Mouse (Mus musculus): ENCODE data around the gene Arl6ip4. TPM values are rescaled to one million over a fixed set of nuclear protein-coding genes. Genes with fewer than 3 reads are reported as not detected.

Gene Arl6ip4
- total and polyA plus RNA-seq, 3 experiments = 17.5 to 41.5 (median 34.2) TPM

GRCm38 (mm10) chr5:124159453-124159852 lies 43.6 kb downstream of the Arl6ip4 start:
- Histone ChIP-seq H3K4me3 (no peak overlapping the region), H3K4me1 (ENCODE audit: control insufficient read depth, insufficient read depth, low read length) (peaks cover 7% of the 10 kb centered on the region), H3K79me2 (replicated peaks; ENCODE audit: control insufficient read depth, insufficient read depth, low read length) (peaks cover 1% of the 10 kb centered on the region; the same call in 1 of the 2 replicates), H3K36me3 (ENCODE audit: control insufficient read depth, insufficient read depth, low read length) (no peaks in the 10 kb centered on the region), H3K27ac (no peak overlapping the region; the same call in 1 of the 2 replicates), H3K9ac (ENCODE audit: low read depth, low read length) (no peak overlapping the region), H3K27me3 (ENCODE audit: control insufficient read depth, insufficient read depth, low read length) (no peaks in the 10 kb centered on the region)
- DNase-seq = no peak
- TF ChIP-seq EP300 (IDR thresholded peaks at IDR 0.05; ENCODE audit: insufficient read depth, low read depth, low read length) (no peak), CTCF (IDR thresholded peaks at IDR 0.05) (no peak), POLR2A (IDR thresholded peaks at IDR 0.05; ENCODE audit: insufficient read depth, low read depth, low read length) (no peak)
- 65% methylated on average over 7 of the region's 7 CpGs for WGBS
- intact Hi-C loops (cut with DNase I) = no loop called here

DNA sequence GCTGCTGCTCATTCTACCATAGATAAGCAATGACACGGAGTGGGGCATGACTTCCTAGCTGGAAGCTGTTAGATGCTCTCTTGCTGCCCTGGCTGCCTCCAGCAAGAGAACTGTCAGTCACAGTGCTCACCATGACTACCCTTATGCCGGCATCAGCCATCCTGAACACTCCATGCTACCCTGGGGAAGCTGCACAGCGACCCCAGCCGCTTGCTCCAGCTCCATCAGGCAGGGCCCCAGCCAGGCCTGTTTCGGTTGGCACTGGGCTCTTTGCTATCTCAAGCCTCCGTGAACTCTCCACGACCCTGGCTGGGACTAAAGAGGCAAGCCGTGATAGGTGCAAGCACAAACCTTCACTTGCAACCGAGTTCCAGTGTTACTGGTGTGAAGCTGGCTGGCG lies 45.9 kb downstream of the Arl6ip4 start:
- H3K79me2 ChIP-seq (replicated peaks; ENCODE audit: control insufficient read depth, insufficient read depth, low read length) = peaks cover 1% of the 10 kb centered on the region; the same call in 1 of the 2 replicates
- 42% methylated on average over 10 of the region's 10 CpGs for WGBS
- H3K4me1 ChIP-seq (ENCODE audit: control insufficient read depth, insufficient read depth, low read length) = peaks cover 21% of the 10 kb centered on the region
- no peaks in the 10 kb centered on the region for H3K27me3 ChIP-seq (ENCODE audit: control insufficient read depth, insufficient read depth, low read length)
- no peaks in the 10 kb centered on the region for H3K36me3 ChIP-seq (ENCODE audit: control insufficient read depth, insufficient read depth, low read length)
- H3K9ac ChIP-seq (ENCODE audit: low read depth, low read length) = no peak overlapping the region
- TF ChIP-seq POLR2A (IDR thresholded peaks at IDR 0.05; ENCODE audit: insufficient read depth, low read depth, low read length) = no peak
- no peak for TF ChIP-seq CTCF (IDR thresholded peaks at IDR 0.05)
- no peak for TF ChIP-seq EP300 (IDR thresholded peaks at IDR 0.05; ENCODE audit: insufficient read depth, low read depth, low read length)
- DNase-seq = no peak
- peak overlapping the region; percentile 16; the same call in 1 of the 2 replicates for H3K27ac ChIP-seq
- no peak overlapping the region for H3K4me3 ChIP-seq
- intact Hi-C loops (cut with DNase I) = loop anchor here (1.0 to 2.0 kb wide), 4 partner anchors 87 to 137 kb away; partner anchors contain the start of gene Pitpnm2

DNA sequence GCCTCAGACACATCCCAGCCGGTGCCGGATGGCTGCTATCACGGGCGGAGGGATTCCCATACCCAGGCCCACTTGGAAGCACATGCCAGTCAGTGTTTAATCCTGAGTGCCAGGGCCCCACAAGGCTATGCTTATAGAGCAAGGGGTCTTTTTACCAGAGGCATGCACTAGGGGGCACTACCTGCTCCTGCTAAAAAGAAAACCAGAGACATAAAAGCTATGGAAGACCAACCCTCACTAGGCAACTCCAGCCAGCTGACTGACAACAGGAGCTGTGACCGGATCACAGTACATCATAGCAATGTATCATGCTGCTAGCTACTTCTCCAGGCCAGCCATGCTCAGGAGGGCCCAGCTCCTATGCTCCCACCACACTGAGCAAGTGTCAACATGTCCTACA lies 46.7 kb downstream of the Arl6ip4 start:
- intact Hi-C loops (cut with DNase I) = loop anchor here (1.0 to 2.0 kb wide), 4 partner anchors 86 to 137 kb away; partner anchors contain the start of gene Pitpnm2
- H3K9ac ChIP-seq (ENCODE audit: low read depth, low read length) = no peak overlapping the region

DNA sequence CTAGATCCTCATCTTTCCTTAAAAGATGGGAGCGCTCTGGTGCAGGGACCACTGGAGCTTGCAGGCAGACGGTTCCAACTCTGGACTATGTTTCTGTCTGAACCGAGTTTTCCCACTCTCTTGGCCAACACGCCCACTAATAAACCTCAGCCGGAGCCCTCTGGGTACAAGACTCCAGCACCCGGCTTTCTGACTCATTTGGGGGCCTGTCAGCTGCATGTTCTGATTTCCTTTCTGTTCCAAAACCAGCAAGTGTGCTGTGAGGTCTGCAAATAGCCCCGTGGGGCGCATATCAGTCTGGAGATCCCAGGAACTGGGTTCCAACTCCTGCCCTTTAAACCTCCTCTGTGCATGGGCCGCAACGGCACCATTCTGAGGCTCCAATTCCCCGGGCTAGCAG lies 47.6 kb downstream of the Arl6ip4 start:
- Histone ChIP-seq H3K9ac (ENCODE audit: low read depth, low read length) (no peak overlapping the region), H3K27me3 (ENCODE audit: control insufficient read depth, insufficient read depth, low read length) (no peaks in the 10 kb centered on the region), H3K27ac (no peak overlapping the region; the same call in 1 of the 2 replicates), H3K36me3 (ENCODE audit: control insufficient read depth, insufficient read depth, low read length) (no peaks in the 10 kb centered on the region), H3K4me1 (ENCODE audit: control insufficient read depth, insufficient read depth, low read length) (peaks cover 23% of the 10 kb centered on the region), H3K79me2 (replicated peaks; ENCODE audit: control insufficient read depth, insufficient read depth, low read length) (peaks cover 1% of the 10 kb centered on the region; the same call in 1 of the 2 replicates), H3K4me3 (no peak overlapping the region)
- intact Hi-C loops (cut with DNase I) = loop anchor here (2.0 kb wide), 2 partner anchors 85 to 95 kb away; partner anchors contain the start of gene Pitpnm2
- no peak for DNase-seq
- WGBS = 75% methylated on average over 11 of the region's 11 CpGs
- TF ChIP-seq POLR2A (IDR thresholded peaks at IDR 0.05; ENCODE audit: insufficient read depth, low read depth, low read length) = no peak
- TF ChIP-seq CTCF (IDR thresholded peaks at IDR 0.05) = no peak
- TF ChIP-seq EP300 (IDR thresholded peaks at IDR 0.05; ENCODE audit: insufficient read depth, low read depth, low read length) = no peak

More for the DNA sequence above, 46.7 kb downstream of the Arl6ip4 start:
- WGBS = 54% methylated on average over 5 of the region's 5 CpGs
- TF ChIP-seq EP300 (IDR thresholded peaks at IDR 0.05; ENCODE audit: insufficient read depth, low read depth, low read length) = peak; percentile 55; the same call in 1 of the 2 replicates
- TF ChIP-seq CTCF (IDR thresholded peaks at IDR 0.05) = peak; percentile 87
- TF ChIP-seq POLR2A (IDR thresholded peaks at IDR 0.05; ENCODE audit: insufficient read depth, low read depth, low read length) = no peak
- no peaks in the 10 kb centered on the region for H3K27me3 ChIP-seq (ENCODE audit: control insufficient read depth, insufficient read depth, low read length)
- peaks cover 1% of the 10 kb centered on the region; the same call in 1 of the 2 replicates for H3K79me2 ChIP-seq (replicated peaks; ENCODE audit: control insufficient read depth, insufficient read depth, low read length)
- H3K4me1 ChIP-seq (ENCODE audit: control insufficient read depth, insufficient read depth, low read length) = peaks cover 23% of the 10 kb centered on the region
- peak; percentile 75 to 77 for DNase-seq
- H3K36me3 ChIP-seq (ENCODE audit: control insufficient read depth, insufficient read depth, low read length) = no peaks in the 10 kb centered on the region
- H3K27ac ChIP-seq = no peak overlapping the region
- no peak overlapping the region for H3K4me3 ChIP-seq

GRCm38 (mm10) chr5:124165622-124166570 lies 50.0 kb downstream of the Arl6ip4 start:
- DNase-seq = no peak
- H3K9ac ChIP-seq (ENCODE audit: low read depth, low read length) = peak overlapping the region; percentile 24; the same call in 1 of the 2 replicates
- H3K4me1 ChIP-seq (ENCODE audit: control insufficient read depth, insufficient read depth, low read length) = peaks cover 23% of the 10 kb centered on the region
- intact Hi-C loops (cut with DNase I) = no loop called here
- peaks cover 1% of the 10 kb centered on the region; the same call in 1 of the 2 replicates for H3K79me2 ChIP-seq (replicated peaks; ENCODE audit: control insufficient read depth, insufficient read depth, low read length)
- peak overlapping the region; percentile 56 for H3K27ac ChIP-seq
- no peaks in the 10 kb centered on the region for H3K36me3 ChIP-seq (ENCODE audit: control insufficient read depth, insufficient read depth, low read length)
- H3K27me3 ChIP-seq (ENCODE audit: control insufficient read depth, insufficient read depth, low read length) = no peaks in the 10 kb centered on the region
- no peak for TF ChIP-seq EP300 (IDR thresholded peaks at IDR 0.05; ENCODE audit: insufficient read depth, low read depth, low read length)
- no peak overlapping the region for H3K4me3 ChIP-seq
- WGBS = 31% methylated on average over 15 of the region's 15 CpGs
